Mouse (Mus musculus): ENCODE results near the gene Tmem206.

Tmem206 gene

GRCm38 (mm10) chr1:191325726-191326232 is at the start of gene Tmem206:
Tmem206 (plus strand) TSS chr1:191325912.
- DNase-seq (ENCODE audit: low read depth): peak; percentile 99

DNA sequence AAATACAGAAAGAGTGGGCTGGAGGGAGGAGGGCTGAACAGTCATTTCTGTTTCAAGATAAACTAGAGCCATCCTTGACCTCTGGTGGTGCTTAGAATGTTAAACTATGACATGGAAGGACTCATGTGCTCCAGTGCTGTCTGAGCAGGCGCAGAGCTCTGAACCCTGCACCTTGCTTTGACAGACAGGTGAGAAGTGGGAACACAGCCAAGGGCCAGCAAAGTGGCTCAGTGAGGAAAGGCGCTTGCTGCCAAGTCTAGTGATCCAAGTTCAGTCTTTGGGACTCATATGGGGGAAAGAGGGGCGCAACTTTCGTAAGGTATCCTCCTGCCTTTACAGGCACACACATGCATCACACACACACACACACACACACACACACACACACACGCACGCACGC is 49.5 kb upstream of the Tmem206 start:
- no peak for DNase-seq (ENCODE audit: low read depth)

GRCm38 (mm10) chr1:191277549-191278059 is 48.1 kb upstream of the Tmem206 start:
- peak; percentile 50 for DNase-seq (ENCODE audit: low read depth)

GRCm38 (mm10) chr1:191278324-191278723 is 47.4 kb upstream of the Tmem206 start:
- DNase-seq (ENCODE audit: low read depth): no peak

GRCm38 (mm10) chr1:191281171-191281570 is 44.5 kb upstream of the Tmem206 start:
- DNase-seq (ENCODE audit: low read depth): no peak

DNA sequence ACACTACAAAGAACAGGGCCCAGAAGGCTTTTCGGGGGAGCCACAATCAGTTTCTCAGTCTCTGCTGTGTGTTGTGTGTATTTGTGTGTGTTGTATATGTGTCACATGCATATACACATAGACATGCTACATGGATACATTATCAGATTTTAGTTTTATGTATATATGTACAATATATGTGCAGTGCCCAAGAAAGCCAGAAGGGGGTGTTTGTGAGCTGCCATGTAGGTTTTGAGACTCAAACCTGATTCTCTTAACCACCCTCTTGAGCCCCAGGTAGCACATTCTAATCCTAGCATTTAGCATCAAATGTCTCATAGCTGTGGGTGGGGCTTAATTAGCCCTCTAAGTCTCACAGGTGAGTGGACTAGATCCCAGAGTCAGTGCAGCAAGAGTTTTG is 43.4 kb upstream of the Tmem206 start:
- peak; percentile 27 for DNase-seq (ENCODE audit: low read depth)

- DNase-seq (ENCODE audit: low read depth): no peak
Observed at GRCm38 (mm10) chr1:191283110-191284040, 42.3 kb upstream of the Tmem206 start.

- no peak for DNase-seq (ENCODE audit: low read depth)
Observed at GRCm38 (mm10) chr1:191284502-191284901, 41.2 kb upstream of the Tmem206 start.

- peak; percentile 85 for DNase-seq (ENCODE audit: low read depth)
Observed at GRCm38 (mm10) chr1:191288762-191289161, 37.0 kb upstream of the Tmem206 start.

DNA sequence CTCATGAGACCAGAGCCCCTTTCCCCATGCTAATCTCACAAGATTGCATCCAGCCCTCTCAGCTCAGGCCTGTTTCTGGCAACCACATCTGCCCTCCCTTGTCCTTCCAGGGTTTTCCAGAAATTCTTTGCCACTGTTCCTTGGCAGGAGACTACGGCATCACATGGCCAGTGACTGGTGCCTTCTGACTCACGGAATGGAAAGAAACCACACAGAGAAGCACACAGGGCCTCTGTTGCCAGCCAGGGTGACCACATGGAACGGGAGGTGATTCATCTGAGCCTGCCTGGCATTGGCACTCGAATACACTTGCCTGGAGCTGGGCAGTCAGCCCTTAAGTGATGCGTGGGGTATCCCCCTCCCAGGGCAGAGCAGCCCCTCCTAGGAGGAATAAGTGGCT is 33.4 kb upstream of the Tmem206 start:
- DNase-seq (ENCODE audit: low read depth): no peak

DNA sequence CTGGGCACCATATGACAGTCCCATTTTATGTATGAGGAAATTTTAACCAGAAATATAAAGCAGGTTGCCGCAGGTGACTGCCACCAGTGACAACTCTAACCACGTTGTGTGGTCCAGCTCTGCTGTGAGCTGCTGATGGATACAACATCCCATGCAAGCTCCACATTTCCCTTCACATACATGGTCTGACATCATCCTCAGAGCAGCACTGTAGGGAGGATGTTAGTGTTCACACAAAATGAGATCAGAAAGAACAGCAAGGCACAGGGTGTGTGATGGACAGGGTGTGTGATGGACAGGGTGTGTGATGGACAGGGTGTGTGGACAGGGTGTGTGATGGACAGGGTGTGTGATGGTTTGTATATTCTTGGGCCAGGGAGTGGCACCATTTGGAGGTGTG is 32.7 kb upstream of the Tmem206 start:
- no peak for DNase-seq (ENCODE audit: low read depth)

DNA sequence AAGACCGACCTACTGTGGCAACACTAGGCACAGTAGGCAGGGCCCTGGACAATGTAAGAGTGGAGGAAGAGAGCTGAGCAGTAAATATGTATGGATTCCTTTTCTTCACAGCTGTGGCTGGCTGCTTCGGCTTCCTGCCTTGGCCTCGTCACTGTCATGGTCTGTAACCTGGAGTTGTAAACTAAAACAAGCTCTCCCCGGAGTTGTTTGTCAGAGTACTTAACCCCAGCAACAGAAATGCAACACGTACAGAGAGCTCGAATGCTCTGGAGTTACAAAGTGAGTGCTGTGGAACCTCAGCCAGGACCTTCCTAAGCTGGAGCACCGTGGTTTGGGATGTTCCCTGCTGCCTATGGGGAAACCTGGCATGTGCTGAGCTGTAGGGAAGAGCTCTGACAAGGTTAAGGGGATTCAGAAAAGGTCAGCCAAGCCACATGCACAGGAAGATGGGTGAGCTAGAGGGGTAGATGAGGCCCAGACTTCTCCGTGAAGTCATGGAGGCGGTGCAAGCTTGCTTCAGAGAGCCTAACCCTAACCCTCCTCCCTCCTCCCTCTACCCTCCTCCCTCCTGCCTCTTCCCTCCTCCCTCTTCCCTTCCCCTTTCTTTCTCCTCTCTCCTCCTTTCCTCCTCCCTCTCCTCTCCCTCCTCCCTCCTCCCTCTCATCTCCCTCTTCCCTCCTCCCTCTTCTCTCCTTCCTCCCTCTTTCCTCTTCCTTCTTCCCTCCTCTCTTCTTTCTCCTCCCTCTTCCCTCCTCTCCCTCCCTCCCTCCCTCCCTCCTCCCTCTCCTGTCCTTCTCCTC is 31.5 kb upstream of the Tmem206 start:
- no peak for DNase-seq (ENCODE audit: low read depth)

DNA sequence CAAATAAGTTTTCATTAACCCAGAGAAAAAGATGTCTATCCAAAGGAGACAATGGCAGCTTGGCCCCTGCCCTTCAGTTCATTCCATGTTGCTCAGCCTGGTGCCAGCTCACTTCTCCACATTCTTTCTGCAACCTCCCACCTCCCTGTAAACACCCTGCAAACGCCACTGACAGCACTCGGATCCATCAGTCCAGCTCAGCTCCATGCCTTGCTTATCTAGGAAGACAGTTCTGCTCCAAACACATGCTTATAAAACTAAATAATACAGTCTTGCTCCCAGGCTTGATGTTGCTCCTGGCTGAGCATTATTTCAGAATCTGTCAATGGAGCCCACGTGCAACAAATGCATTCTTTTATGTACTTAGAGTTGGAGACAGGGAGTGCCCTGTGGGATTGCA is 29.9 kb upstream of the Tmem206 start:
- DNase-seq (ENCODE audit: low read depth): no peak

GRCm38 (mm10) chr1:191296445-191296844 is 29.3 kb upstream of the Tmem206 start:
- DNase-seq (ENCODE audit: low read depth): no peak

- DNase-seq (ENCODE audit: low read depth): no peak
Observed at GRCm38 (mm10) chr1:191298304-191298703, 27.4 kb upstream of the Tmem206 start.

GRCm38 (mm10) chr1:191299215-191299942 is 26.3 kb upstream of the Tmem206 start:
- peak; percentile 45 for DNase-seq (ENCODE audit: low read depth)

GRCm38 (mm10) chr1:191301903-191302302 is 23.8 kb upstream of the Tmem206 start:
- DNase-seq (ENCODE audit: low read depth): no peak

- no peak for DNase-seq (ENCODE audit: low read depth)
Observed at GRCm38 (mm10) chr1:191303736-191304135, 22.0 kb upstream of the Tmem206 start.

DNA sequence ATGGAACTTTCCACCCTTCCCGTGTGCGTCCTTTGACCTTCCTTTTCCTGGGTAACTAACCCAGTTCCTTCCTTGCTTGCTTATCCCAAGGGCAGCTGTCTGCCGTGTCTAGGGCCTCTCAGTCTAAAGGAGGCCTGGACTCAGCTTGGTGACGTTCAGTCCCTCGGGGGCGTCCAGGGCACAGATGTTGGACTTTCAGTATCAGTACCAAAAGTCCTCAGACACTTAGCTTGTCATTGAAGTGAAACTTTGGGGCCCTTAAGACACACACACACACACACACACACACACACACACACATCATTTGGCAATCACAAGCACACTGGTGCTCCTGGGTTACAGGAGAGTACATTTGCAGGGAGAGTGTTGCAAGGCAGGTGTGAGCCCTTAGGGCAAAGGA is 21.5 kb upstream of the Tmem206 start:
- DNase-seq (ENCODE audit: low read depth): no peak

DNA sequence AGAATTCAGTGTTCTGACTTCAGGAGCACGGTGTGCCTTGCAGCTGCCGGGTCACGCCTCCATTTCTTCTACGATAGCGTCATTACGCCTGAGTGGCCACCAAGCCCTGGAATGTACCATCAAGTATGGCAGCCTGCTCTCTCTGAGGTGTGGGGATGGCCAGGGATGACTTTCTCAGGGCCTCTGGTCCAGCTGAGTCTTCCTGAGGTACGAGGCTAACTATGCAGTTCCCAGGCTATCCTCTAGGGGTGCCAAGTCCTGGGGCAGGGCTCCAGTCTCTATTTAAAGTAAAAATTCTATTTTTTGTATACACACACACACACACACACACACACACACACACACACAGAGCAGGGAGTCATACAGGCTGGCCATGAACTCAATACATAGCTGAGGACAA is 20.1 kb upstream of the Tmem206 start:
- DNase-seq (ENCODE audit: low read depth): peak; percentile 58

GRCm38 (mm10) chr1:191306316-191306715 is 19.4 kb upstream of the Tmem206 start:
- no peak for DNase-seq (ENCODE audit: low read depth)

All from induced T-regulatory cell, adult 2 months (primary cell).